Mouse (Mus musculus): ENCODE results near the gene Cdk7. TPM values are rescaled to one million over a fixed set of nuclear protein-coding genes. Genes with fewer than 3 reads are reported as not detected.
A peak's percentile ranks its signal among the peaks of the same experiment; 100 is the strongest.

Gene Cdk7
- 75.6 and 81.7 TPM in 2 replicates for polyA plus RNA-seq (2015; fragmentation: Nextera tagmentation; extraction: Ambion mirVana)

DNA sequence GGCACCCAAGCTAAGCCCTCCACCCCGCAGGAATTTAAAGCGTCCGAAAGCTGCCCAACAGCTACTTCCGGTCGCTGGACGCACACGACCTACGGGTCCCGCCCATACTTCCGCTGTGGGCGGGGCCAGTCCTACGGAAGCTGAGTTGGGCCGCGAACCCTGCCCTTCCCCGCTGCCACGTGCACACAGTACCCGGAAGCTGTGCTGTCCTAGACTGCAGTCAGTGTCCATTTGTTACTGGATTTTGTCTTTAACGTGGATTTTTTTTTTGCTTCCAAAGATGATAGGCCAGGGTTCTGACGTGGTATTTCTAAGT, at the start of gene Cdk7:
TSS of gene Cdk7 (minus strand) at position 79 of the 316 bp plus-strand sequence.
- H3K4me1 ChIP-seq: peaks cover 13% of the 10 kb centered on the region
- peak within 1 kb of the TSS; percentile 85 for H3K4me3 ChIP-seq (replicated peaks)
- peak within 1 kb of the TSS; percentile 62 for H3K4me2 ChIP-seq
- peak within 1 kb of the TSS; percentile 94 for H3K27ac ChIP-seq
- H3K27me3 ChIP-seq (replicated peaks): no peaks in the 10 kb centered on the region
- WGBS: 0% methylated on average over 19 of the region's 19 CpGs
- peaks cover 5% of the 10 kb centered on the region for H3K36me3 ChIP-seq
- peak; percentile 99 for ATAC-seq (ENCODE audit: insufficient read depth, low FRiP score, low read depth)
- H3K9ac ChIP-seq: peak within 1 kb of the TSS; percentile 70
- H3K9me3 ChIP-seq: no peaks in the 10 kb centered on the region

DNA sequence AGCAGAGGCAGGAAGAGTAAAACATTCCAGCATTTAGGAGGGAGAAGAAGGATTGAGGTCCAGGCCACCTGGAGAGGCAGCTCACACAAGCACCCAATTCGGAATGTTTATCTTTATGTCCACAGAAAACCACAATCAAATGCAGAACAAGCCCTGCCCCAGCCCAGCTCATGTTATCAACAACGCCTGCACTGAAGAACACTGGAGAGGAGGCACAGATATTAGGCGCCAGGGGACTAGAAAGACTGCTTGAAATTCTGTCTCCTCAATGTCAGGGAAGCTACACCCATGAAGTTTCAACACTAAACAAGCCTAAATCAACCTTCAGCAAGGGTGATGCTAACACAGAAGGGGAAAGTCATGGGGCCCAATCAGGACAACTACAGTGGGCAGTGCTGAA, 46.8 kb upstream of the Cdk7 start:
- no peaks in the 10 kb centered on the region for H3K27me3 ChIP-seq (replicated peaks)
- ATAC-seq (ENCODE audit: insufficient read depth, low FRiP score, low read depth): peak; percentile 59; the same call in 1 of the 2 replicates
- H3K4me3 ChIP-seq (replicated peaks): no peak overlapping the region
- no peak overlapping the region for H3K27ac ChIP-seq
- peaks cover 12% of the 10 kb centered on the region; the same call in 1 of the 2 replicates for H3K36me3 ChIP-seq
- no peak overlapping the region for H3K4me2 ChIP-seq
- no peaks in the 10 kb centered on the region for H3K9me3 ChIP-seq
- H3K4me1 ChIP-seq: peaks cover 3% of the 10 kb centered on the region
- WGBS: 57% methylated on average over 3 of the region's 3 CpGs
- H3K9ac ChIP-seq: no peak overlapping the region

DNA sequence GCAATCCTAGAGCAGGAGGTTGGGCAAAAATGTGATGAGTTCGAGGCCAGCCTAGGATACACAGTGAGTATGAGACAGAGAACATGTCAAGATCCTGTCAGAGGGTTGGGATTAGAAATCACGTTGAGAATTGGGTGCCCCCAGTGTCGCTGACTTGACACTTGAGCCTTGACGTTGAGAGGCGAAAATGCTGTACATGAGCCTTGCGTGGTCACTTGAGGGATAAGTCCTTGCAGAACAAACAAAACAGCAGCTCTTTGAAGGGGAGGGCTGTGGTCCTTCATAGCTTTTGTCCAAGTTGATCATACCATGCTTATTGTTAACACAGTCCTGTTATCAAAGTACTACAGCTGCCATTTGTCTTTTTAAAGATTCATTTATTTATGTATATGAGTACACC, 46.0 kb upstream of the Cdk7 start:
- Histone ChIP-seq H3K9me3 (no peaks in the 10 kb centered on the region), H3K36me3 (peaks cover 12% of the 10 kb centered on the region), H3K27ac (no peak overlapping the region), H3K4me3 (replicated peaks) (no peak overlapping the region), H3K9ac (no peak overlapping the region), H3K27me3 (replicated peaks) (no peaks in the 10 kb centered on the region), H3K4me1 (peaks cover 3% of the 10 kb centered on the region), H3K4me2 (peak overlapping the region; percentile 88; the same call in 1 of the 2 replicates)
- 58% methylated on average over 6 of the region's 6 CpGs for WGBS
- no peak for ATAC-seq (ENCODE audit: insufficient read depth, low FRiP score, low read depth)

DNA sequence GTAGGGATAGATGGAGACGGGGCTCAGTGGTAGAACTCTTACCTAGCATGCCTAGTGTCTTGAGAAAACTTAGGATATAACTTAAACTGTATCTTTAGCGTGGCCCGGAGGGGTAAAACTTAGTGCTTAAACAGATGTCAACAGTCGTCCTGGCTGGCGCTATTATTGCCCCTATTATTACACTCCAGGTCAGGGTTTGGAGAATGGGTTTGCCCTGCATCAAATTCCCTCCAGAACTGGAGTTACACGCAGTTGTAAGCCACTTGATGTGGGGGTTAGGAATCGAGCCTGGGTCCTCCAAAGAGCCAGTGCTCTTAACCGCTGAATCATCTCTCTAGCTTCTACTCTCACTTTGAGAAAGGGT, 45.3 kb upstream of the Cdk7 start:
- peak overlapping the region; percentile 84 for H3K4me3 ChIP-seq (replicated peaks)
- H3K4me1 ChIP-seq: peaks cover 3% of the 10 kb centered on the region
- no peaks in the 10 kb centered on the region for H3K9me3 ChIP-seq
- H3K27ac ChIP-seq: peak overlapping the region; percentile 36; the same call in 1 of the 2 replicates
- peak overlapping the region; percentile 88 for H3K4me2 ChIP-seq
- peak overlapping the region; percentile 75; the same call in 1 of the 2 replicates for H3K9ac ChIP-seq
- no peaks in the 10 kb centered on the region for H3K27me3 ChIP-seq (replicated peaks)
- WGBS: 8% methylated on average over 8 of the region's 8 CpGs
- H3K36me3 ChIP-seq: peaks cover 15% of the 10 kb centered on the region
- no peak; the same call in 1 of the 2 replicates for ATAC-seq (ENCODE audit: insufficient read depth, low FRiP score, low read depth)

DNA sequence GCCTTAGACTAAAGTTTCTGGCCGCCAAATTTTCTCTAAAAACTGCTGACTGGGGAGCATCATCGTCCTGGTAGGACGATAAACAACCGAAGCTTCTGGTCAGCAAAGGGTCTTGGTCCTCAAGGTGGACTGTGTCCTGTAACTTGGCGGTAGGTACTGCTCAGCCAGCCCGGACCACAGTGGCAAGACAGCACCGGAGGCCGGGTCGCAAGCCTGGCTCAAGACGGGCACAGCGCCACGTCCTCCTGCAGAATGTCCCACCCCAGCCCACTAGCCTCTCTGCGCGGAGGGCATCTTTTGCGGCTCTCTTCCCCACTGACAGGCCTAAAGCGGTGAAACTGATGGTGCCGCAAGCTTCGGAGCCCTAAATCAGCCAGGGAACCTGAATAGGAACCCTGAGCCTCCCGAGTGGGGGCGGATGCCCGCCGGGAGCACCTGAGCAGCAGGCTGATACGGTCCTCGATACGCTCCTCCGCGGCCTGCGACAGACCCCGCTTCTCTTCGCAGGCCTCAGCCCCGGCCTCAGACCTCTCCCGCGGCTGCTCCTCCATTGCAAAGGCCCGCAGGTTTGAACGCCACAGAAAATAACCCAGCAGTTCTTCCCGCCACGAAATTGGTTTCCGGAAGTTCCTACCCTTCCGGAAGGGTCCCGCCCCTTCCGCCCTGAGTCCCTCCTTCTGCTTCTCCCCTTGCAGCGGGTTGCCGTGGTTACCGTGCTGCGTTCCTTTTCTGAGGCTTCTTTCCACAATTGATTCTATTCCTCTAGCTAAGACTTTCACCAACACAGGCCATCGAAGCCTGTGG, 44.7 kb upstream of the Cdk7 start, which contains the start of gene Cenph:
TSS of gene Cenph (minus strand) at position 648 of the 804 bp plus-strand sequence.
- H3K27ac ChIP-seq: peak within 1 kb of the TSS; percentile 36; the same call in 1 of the 2 replicates
- WGBS: under 1% methylated on average over 46 of the region's 46 CpGs
- H3K4me1 ChIP-seq: peaks cover 3% of the 10 kb centered on the region
- H3K9ac ChIP-seq: peak within 1 kb of the TSS; percentile 75
- peak; percentile 87 for ATAC-seq (ENCODE audit: insufficient read depth, low FRiP score, low read depth)
- peak within 1 kb of the TSS; percentile 88 for H3K4me2 ChIP-seq
- H3K27me3 ChIP-seq (replicated peaks): no peaks in the 10 kb centered on the region
- H3K36me3 ChIP-seq: peaks cover 13% of the 10 kb centered on the region
- H3K4me3 ChIP-seq (replicated peaks): peak within 1 kb of the TSS; percentile 84
- no peaks in the 10 kb centered on the region for H3K9me3 ChIP-seq

DNA sequence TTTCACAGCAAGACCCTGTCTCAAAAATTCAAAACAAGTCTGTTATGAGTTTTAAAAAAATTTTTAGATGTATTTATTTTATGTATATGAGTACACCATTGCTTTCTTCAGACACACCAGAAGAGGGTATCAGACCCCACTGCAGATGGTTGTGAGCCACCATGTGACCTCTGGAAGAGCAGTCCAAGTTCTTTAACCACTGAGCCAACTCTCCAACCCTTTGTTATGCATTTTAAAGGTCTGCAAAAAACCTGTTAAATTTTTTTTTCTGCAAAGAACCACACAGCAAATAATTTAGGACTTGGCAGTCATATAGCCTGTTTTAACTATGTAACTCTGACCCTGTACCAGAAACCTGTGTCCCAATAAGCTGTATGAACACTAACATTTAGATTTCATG, 44.0 kb upstream of the Cdk7 start:
- H3K4me1 ChIP-seq: peaks cover 3% of the 10 kb centered on the region
- peak overlapping the region; percentile 88 for H3K4me2 ChIP-seq
- no peak for ATAC-seq (ENCODE audit: insufficient read depth, low FRiP score, low read depth)
- no peaks in the 10 kb centered on the region for H3K9me3 ChIP-seq
- peaks cover 11% of the 10 kb centered on the region for H3K36me3 ChIP-seq
- peak overlapping the region; percentile 84 for H3K4me3 ChIP-seq (replicated peaks)
- no peaks in the 10 kb centered on the region for H3K27me3 ChIP-seq (replicated peaks)
- peak overlapping the region; percentile 75; the same call in 1 of the 2 replicates for H3K9ac ChIP-seq
- no peak overlapping the region for H3K27ac ChIP-seq

DNA sequence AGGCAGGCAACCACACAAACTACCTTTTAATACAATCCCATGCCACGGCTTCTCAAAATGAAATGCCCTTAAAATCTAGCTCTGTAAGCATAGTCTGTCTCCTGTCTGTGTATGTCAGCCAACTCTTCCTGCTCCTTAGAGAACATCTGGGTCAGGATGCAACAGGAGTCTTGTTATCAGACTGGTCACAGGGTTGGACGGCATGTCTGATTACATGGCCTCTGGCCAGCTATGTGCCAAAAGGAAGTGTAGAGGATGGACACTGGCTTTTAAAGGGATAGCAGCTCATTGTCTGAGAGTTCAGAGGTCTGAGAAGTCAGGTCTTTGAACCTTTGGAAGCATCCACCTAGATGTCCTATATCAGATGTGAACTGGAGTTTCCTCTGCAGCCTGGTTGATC, 24.6 kb upstream of the Cdk7 start:
- Histone ChIP-seq H3K36me3 (0 out of 2 replicates have a peak, but pooled peaks cover 4% of the 10 kb centered on the region), H3K27me3 (replicated peaks) (no peaks in the 10 kb centered on the region), H3K4me3 (replicated peaks) (no peak overlapping the region), H3K4me2 (no peak overlapping the region), H3K27ac (no peak overlapping the region), H3K4me1 (no peaks in the 10 kb centered on the region), H3K9me3 (no peaks in the 10 kb centered on the region), H3K9ac (no peak overlapping the region)
- WGBS: 74% methylated on average over 2 of the region's 2 CpGs
- no peak for ATAC-seq (ENCODE audit: insufficient read depth, low FRiP score, low read depth)

DNA sequence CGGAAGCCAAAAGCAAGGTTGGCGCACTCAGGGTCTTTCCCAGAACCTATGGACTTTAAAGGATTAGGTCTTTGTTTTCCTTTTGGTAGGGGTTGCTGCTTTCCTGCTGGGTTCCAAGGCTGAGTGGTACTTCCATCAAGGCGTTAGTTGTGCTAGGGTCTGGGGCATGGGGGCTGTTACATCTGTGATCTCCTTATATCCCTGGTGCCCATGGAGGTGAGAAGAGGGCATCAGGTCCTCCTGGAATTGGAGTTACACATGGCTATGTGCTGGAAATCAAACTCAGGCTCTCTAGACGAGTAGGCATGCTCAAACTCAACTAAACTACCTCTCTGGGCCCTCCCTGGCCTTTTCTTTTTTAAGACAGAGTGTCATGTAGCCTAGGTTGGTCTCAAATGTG, 23.4 kb upstream of the Cdk7 start:
- Histone ChIP-seq H3K9me3 (no peaks in the 10 kb centered on the region), H3K9ac (no peak overlapping the region), H3K4me1 (no peaks in the 10 kb centered on the region), H3K27me3 (replicated peaks) (no peaks in the 10 kb centered on the region), H3K36me3 (no peaks in the 10 kb centered on the region), H3K27ac (no peak overlapping the region), H3K4me3 (replicated peaks) (no peak overlapping the region), H3K4me2 (no peak overlapping the region)
- WGBS: 59% methylated on average over 4 of the region's 4 CpGs
- ATAC-seq (ENCODE audit: insufficient read depth, low FRiP score, low read depth): no peak

DNA sequence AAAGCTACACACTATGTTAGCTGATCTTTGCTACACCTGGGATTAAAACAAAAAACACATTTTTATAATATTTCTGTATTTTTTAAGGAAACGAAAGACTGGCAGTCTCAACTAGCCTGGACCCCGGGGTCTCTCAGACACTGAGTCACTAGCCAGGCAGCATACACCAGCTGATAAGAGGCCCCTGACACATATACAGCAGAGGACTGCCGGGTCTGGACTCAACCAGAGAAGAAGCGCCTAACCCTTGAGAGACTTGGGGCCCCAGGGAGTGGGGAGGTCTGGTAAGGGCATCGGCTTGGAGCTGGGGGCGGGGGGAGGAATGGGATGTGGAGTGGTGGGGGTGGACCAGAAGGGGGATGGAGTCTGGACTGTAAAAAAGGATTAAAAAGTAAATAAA, 22.3 kb upstream of the Cdk7 start:
- ATAC-seq (ENCODE audit: insufficient read depth, low FRiP score, low read depth): no peak
- 74% methylated on average over 6 of the region's 6 CpGs for WGBS
- H3K36me3 ChIP-seq: no peaks in the 10 kb centered on the region
- H3K4me2 ChIP-seq: no peak overlapping the region
- no peaks in the 10 kb centered on the region for H3K9me3 ChIP-seq
- no peaks in the 10 kb centered on the region for H3K27me3 ChIP-seq (replicated peaks)
- H3K27ac ChIP-seq: no peak overlapping the region
- no peak overlapping the region for H3K4me3 ChIP-seq (replicated peaks)
- H3K4me1 ChIP-seq: no peaks in the 10 kb centered on the region
- H3K9ac ChIP-seq: no peak overlapping the region

DNA sequence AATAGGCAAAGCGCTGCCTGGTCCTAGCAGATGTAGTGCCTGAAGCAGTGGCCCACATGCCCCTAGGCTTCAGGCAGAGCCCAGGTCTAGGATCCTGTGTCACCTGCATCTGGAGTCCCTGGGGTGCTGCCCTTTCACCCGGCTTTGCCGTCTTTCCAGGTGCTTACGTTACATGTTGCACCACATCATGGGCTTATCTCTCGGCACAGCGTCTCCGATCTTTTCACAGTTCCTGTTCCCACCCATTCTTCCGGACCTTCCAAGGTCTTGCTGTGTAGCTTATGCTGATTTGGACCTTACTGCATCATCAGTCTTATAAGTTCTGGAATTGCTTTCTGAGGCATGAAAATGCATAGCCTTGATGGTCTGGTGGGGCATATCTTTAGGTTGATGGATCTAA, 21.8 kb upstream of the Cdk7 start:
- no peaks in the 10 kb centered on the region for H3K36me3 ChIP-seq
- 83% methylated on average over 8 of the region's 8 CpGs for WGBS
- H3K27me3 ChIP-seq (replicated peaks): no peaks in the 10 kb centered on the region
- no peak overlapping the region for H3K9ac ChIP-seq
- H3K4me3 ChIP-seq (replicated peaks): no peak overlapping the region
- no peaks in the 10 kb centered on the region for H3K4me1 ChIP-seq
- 0 out of 2 replicates have a peak, but pooled peaks have one; percentile 9 for ATAC-seq (ENCODE audit: insufficient read depth, low FRiP score, low read depth)
- H3K27ac ChIP-seq: no peak overlapping the region
- no peaks in the 10 kb centered on the region for H3K9me3 ChIP-seq
- no peak overlapping the region for H3K4me2 ChIP-seq

DNA sequence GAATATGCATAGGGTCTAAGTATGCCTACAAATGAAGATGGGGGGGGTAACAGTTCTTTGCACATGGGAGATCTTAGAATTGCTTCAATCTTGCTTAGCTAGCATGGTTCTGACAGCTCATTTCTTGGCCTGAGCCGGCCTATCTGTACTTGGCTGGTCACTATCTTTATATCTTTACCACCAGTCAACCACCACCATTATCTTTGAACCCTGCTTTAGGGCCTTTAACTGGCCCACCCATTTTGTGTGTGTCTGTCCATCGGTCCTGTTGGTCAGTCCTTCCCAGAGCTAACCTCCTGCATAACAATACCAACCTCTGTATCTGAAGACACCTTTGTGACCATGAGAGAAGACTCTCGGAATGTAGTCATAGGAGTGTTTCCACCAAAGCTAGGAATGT, 20.7 kb upstream of the Cdk7 start:
- ATAC-seq (ENCODE audit: insufficient read depth, low FRiP score, low read depth): no peak

DNA sequence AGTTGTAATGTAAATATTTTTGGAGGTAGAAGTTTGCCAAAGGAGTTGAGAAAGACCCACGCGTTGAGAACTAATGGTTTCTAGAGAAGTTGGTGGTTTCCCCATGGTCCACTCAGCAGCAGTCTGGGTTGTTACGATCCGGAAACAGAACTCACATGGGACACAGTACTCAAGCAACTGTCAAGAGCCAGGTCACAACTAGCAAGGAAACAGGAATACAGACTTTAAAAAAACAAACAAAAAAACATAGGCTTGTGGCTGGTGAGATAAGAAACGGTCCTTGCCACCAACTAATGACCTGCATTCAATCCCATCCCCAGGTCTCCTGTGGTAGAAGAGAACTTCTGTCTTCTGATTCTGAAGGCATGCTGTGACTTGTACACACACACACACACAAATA, 20.1 kb upstream of the Cdk7 start:
- Histone ChIP-seq H3K27ac (no peak overlapping the region), H3K27me3 (replicated peaks) (no peaks in the 10 kb centered on the region), H3K36me3 (no peaks in the 10 kb centered on the region), H3K4me2 (no peak overlapping the region), H3K4me3 (replicated peaks) (no peak overlapping the region), H3K9me3 (no peaks in the 10 kb centered on the region), H3K4me1 (no peaks in the 10 kb centered on the region), H3K9ac (no peak overlapping the region)
- WGBS: 70% methylated on average over 5 of the region's 5 CpGs
- no peak for ATAC-seq (ENCODE audit: insufficient read depth, low FRiP score, low read depth)

More for the DNA sequence above, 20.7 kb upstream of the Cdk7 start:
- WGBS: 86% methylated on average over 3 of the region's 3 CpGs
- Histone ChIP-seq H3K9me3 (no peaks in the 10 kb centered on the region), H3K27ac (no peak overlapping the region), H3K4me3 (replicated peaks) (no peak overlapping the region), H3K27me3 (replicated peaks) (no peaks in the 10 kb centered on the region), H3K4me2 (no peak overlapping the region), H3K36me3 (no peaks in the 10 kb centered on the region), H3K4me1 (no peaks in the 10 kb centered on the region), H3K9ac (no peak overlapping the region)

Data from stomach, embryonic 15.5 days (tissue).